14 mouse cellular contexts compared by ENCODE assay signal in the genomic region with DNA sequence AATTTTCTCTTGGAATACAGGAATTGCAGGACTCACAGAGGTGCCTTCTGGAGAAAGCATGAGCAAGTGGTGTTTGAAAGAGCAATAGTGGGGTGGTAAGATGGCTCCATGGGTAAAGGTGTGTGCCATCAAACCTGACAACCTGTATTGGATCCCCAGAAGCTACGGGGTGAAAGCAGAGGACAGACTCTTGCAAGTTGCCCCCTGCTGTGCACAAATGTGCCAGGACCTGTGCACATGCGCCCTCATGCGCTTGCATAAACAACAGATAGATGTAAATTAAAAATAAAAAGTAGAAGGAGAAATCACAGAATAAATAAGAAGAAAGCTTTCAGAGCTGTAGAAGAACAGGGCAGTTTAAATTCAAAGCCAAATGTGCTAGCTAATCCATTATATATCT.
"Had no signal": no experiment of that assay in that cellular context is flagged by ENCODE, and none has a peak within 500 bp of the region (broad histone marks: within the 10 kb centered on the region; RNA-seq: fewer than 3 reads in every experiment).

No protein-coding gene starts in this region.

- ATAC-seq: liver, embryonic 12.5 days had no signal

- DNase-seq: kidney, adult 9 months; kidney, postnatal 14 days; kidney, postnatal 4 days; layer of hippocampus, adult 9-11 months; liver; lung, adult 18-20 months; lung, postnatal 14 days; lung, postnatal 4 days; midbrain, embryonic 14.5 days; right cerebral cortex, postnatal 14 days; right cerebral cortex, postnatal 4 days; thymus, adult 2 months; thymus, postnatal 4 days had no signal
